Comparison of ENCODE assay signal across 8 mouse cellular contexts in genomic region chr8:111337890-111338347, GRCm38 (mm10). TPM values are rescaled to one million over a fixed set of nuclear protein-coding genes. Genes with fewer than 3 reads are reported as not detected.
DNase-seq lines count a peak whose midpoint lies in the region; ATAC-seq and TF ChIP-seq lines count a peak whose summit lies in the region.

TSS of gene Mlkl (minus strand) at chr8:111338177.

- ATAC-seq in embryonic facial prominence, embryonic 13.5 days (ENCODE audit: insufficient number of reproducible peaks, insufficient read depth, low FRiP score, low TSS enrichment, low read depth) = no peak
- ATAC-seq in heart, embryonic 14.5 days (ENCODE audit: insufficient number of reproducible peaks, insufficient read depth, low FRiP score, low read depth) = peak; percentile 31; the same call in 1 of the 2 replicates
- peak; percentile 62 for ATAC-seq in megakaryocyte, adult 5-6 weeks (ENCODE audit: poor library complexity, severe bottlenecking)

- no peak for TF ChIP-seq CTCF in small intestine, adult 2 months (IDR thresholded peaks at IDR 0.05; ENCODE audit: extremely low read depth, insufficient read length, insufficient replicate concordance, low read depth, low read length)

- H3K4me2 ChIP-seq in embryonic facial prominence, embryonic 13.5 days = peak within 1 kb of the TSS; percentile 76
- H3K4me2 ChIP-seq in heart, embryonic 14.5 days (ENCODE audit: low read length) = peak within 1 kb of the TSS; percentile 95

- H3K36me3 ChIP-seq in embryonic facial prominence, embryonic 13.5 days = no peaks in the 10 kb centered on the region
- no peaks in the 10 kb centered on the region for H3K36me3 ChIP-seq in heart, embryonic 14.5 days (ENCODE audit: control insufficient read depth, insufficient read depth, low read length)
- peaks cover 7% of the 10 kb centered on the region for H3K36me3 ChIP-seq in small intestine, adult 2 months (ENCODE audit: control insufficient read depth, insufficient read depth, low read length)

- WGBS in embryonic facial prominence, embryonic 13.5 days = under 1% methylated on average over 29 of the region's 29 CpGs
- WGBS in heart, embryonic 14.5 days = under 1% methylated on average over 29 of the region's 29 CpGs
- WGBS in small intestine, adult 2 months = under 1% methylated on average over 29 of the region's 29 CpGs

- H3K9me3 ChIP-seq in embryonic facial prominence, embryonic 13.5 days = no peaks in the 10 kb centered on the region
- no peaks in the 10 kb centered on the region for H3K9me3 ChIP-seq in heart, embryonic 14.5 days (ENCODE audit: control insufficient read depth, low read length)

- peaks cover 12% of the 10 kb centered on the region for H3K4me1 ChIP-seq in embryonic facial prominence, embryonic 13.5 days
- H3K4me1 ChIP-seq in heart, embryonic 14.5 days (ENCODE audit: control insufficient read depth in 2 of 2, insufficient read depth in 2 of 2, low read length in 2 of 2) = peaks cover 5 to 6% of the 10 kb centered on the region in 2 experiments; a peak in 2 of 4 replicates
- H3K4me1 ChIP-seq in small intestine, adult 2 months (ENCODE audit: control insufficient read depth, insufficient read depth, insufficient read length, low read length) = no peaks in the 10 kb centered on the region

- peaks cover 51% of the 10 kb centered on the region for H3K27me3 ChIP-seq in embryonic facial prominence, embryonic 13.5 days
- peaks cover 4% of the 10 kb centered on the region; the same call in 1 of the 2 replicates for H3K27me3 ChIP-seq in heart, embryonic 14.5 days (ENCODE audit: control insufficient read depth, insufficient read depth, low read length)
- no peaks in the 10 kb centered on the region for H3K27me3 ChIP-seq in small intestine, adult 2 months (ENCODE audit: control insufficient read depth, insufficient read depth, low read length)

- peak; percentile 59 to 65 for DNase-seq in urinary bladder, adult 18-20 months (ENCODE audit: low spot score in 2 of 2)
- DNase-seq in urinary bladder, postnatal 10 days (ENCODE audit: low spot score) = no peak
- DNase-seq in kidney, postnatal 10 days = peak; percentile 75
- DNase-seq in right cerebral cortex, postnatal 14 days = no peak

- TF ChIP-seq POLR2A in small intestine, adult 2 months (IDR thresholded peaks at IDR 0.05; ENCODE audit: low read depth, low read length) = no peak

- peak within 1 kb of the TSS; percentile 55 for H3K9ac ChIP-seq in embryonic facial prominence, embryonic 13.5 days
- H3K9ac ChIP-seq in heart, embryonic 14.5 days (ENCODE audit: low read length) = peak within 1 kb of the TSS; percentile 67

- no peak within 1 kb of the TSS for H3K27ac ChIP-seq in embryonic facial prominence, embryonic 13.5 days
- peak within 1 kb of the TSS; percentile 18 to 42; a peak in 2 of 4 replicates for H3K27ac ChIP-seq in heart, embryonic 14.5 days (replicated peaks in 1 of 2; ENCODE audit: control insufficient read depth in 1 of 2, insufficient read depth in 1 of 2, low read depth in 2 of 2, low read length in 2 of 2)
- peak within 1 kb of the TSS; percentile 92 for H3K27ac ChIP-seq in small intestine, adult 2 months (ENCODE audit: insufficient read depth, low read depth, low read length)

- H3K4me3 ChIP-seq in embryonic facial prominence, embryonic 13.5 days = peak within 1 kb of the TSS; percentile 46
- H3K4me3 ChIP-seq in heart, embryonic 14.5 days (ENCODE audit: control insufficient read depth in 1 of 2, insufficient read depth in 1 of 2, low read depth in 1 of 2, low read length in 2 of 2) = peak within 1 kb of the TSS; percentile 55 to 68
- H3K4me3 ChIP-seq in small intestine, adult 2 months (ENCODE audit: low read depth, low read length) = peak within 1 kb of the TSS; percentile 97

RNA-seq across cellular contexts. Expression of gene Mlkl, which starts in this region (rescaled TPM):
- polyA plus RNA-seq in embryonic facial prominence, embryonic 13.5 days (2015; fragmentation: Nextera tagmentation; extraction: Ambion mirVana) = 0.69 and 0.72 TPM in 2 replicates
- 2.5 and 2.9 TPM in 2 replicates for polyA plus RNA-seq in heart, embryonic 14.5 days (2014; fragmentation: Nextera tagmentation; extraction: Ambion mirVana)
- total RNA-seq in megakaryocyte, adult 5-6 weeks (2015) = 76.7 and 81.9 TPM in 2 replicates
- 71.7 and 77.0 TPM in 2 replicates for total RNA-seq in megakaryocyte, adult 5-6 weeks (2017)
- 0.48 and 0.72 TPM in 2 replicates for polyA plus RNA-seq in small intestine, adult 2 months (2012; rRNA removed)

Comparison
In these comparisons a context has a peak if more than half of its experiments do, and no peak if none do; other contexts are left out.
1. DNase-seq: peak in urinary bladder, adult 18-20 months (2 of 2) and kidney, postnatal 10 days (single experiment); none in urinary bladder, postnatal 10 days (single experiment) and right cerebral cortex, postnatal 14 days (single experiment).
2. H3K4me3 ChIP-seq: peak in every context shown above with its lines; median percentile 97 in small intestine, adult 2 months; 62 in heart, embryonic 14.5 days; 46 in embryonic facial prominence, embryonic 13.5 days.